Mouse (Mus musculus): ENCODE measurements at regions not wholly inside any gene's neighbourhood (a gene's known extent, or its start where the extent isn't known, plus 50 kb on each side); places are given as distances from the start of the nearest gene placed in this dataset.
A peak's percentile ranks its signal among the peaks of the same experiment; 100 is the strongest.

GRCm38 (mm10) chr11:92858170-92858569 is 239.7 kb upstream of the Car10 start:
- ATAC-seq (ENCODE audit: low TSS enrichment), result peak; percentile 73

DNA sequence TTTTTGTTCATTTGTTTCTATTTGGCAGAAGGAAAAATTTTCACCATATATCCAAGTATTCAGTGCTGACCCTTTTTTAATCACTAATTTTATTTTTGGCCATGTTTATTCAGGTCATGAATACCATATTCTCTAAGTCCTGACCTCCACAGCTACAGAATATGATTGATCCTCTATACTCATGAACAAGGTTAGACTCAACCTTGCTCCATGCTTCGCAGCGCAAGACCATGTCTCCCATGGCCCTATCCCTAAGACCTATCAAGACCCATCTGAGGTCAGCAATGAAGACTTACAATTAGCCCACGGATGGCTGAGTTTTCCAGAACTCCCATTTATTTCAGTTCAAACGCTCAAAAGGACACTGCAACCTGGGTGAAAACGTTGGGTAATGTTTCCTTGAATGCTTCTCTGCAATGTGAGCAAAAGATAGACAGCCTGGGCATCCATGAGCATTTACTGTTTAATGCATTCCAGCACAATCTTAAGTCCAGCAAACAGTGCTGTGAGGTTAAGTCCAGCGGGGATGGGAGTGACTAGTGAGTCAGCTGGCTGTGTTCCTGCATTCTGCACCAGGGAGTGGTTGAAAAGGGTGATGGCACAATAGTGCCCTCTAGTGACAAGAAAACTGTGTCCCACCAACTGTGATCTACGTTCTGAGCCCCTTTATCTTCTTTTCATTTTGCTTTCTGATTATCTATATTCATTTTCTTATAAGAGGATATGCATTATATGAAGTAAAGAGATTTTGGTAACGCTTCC is 208.0 kb upstream of the Car10 start:
- ATAC-seq (ENCODE audit: low TSS enrichment), result peak; percentile 95

DNA sequence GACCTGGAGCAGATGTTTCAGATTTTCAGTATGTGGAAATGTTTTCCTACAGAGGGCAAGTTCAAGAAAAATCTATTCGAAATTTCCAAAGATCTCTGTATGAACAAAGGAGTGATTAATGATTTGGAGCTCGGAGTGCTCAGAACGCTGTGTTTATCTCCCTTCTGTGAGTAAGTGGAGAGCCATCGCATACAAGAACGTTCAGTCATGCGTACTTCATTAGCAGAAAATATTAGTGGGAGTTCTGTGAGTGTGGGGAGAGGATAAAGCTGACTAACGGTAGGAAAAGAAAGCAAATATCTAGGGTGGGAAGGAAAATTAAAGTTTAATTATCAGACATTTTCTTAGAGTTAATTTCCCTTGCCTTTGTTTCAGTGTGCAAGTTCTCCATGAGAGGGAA is 198.5 kb upstream of the Car10 start:
- ATAC-seq (ENCODE audit: low TSS enrichment), result no peak
